ENCODE assay signal across 12 mouse cellular contexts in genomic region chr7:125555351-125555872, GRCm38 (mm10). TPM values are rescaled to one million over a fixed set of nuclear protein-coding genes. Genes with fewer than 3 reads are reported as not detected.
DNase-seq lines count a peak whose midpoint lies in the region; ATAC-seq and TF ChIP-seq lines count a peak whose summit lies in the region.
"Had no signal": no experiment of that assay in that cellular context is flagged by ENCODE, and none has a peak within 500 bp of the region (broad histone marks: within the 10 kb centered on the region; RNA-seq: fewer than 3 reads in every experiment).

No protein-coding gene starts in this region.

- intact Hi-C loops in heart, adult 2 months (cut with DNase I): no loop called here
- intact Hi-C loops in left cerebral cortex, postnatal 4 days (cut with DNase I): no loop called here

- H3K27me3 ChIP-seq in heart, adult 2 months (ENCODE audit: control insufficient read depth, insufficient read depth, low read length): no peaks in the 10 kb centered on the region
- H3K27me3 ChIP-seq in heart, embryonic 12.5 days (replicated peaks): peaks cover 18% of the 10 kb centered on the region
- peaks cover 42% of the 10 kb centered on the region for H3K27me3 ChIP-seq in hindbrain, embryonic 10.5 days (ENCODE audit: insufficient read depth, poor library complexity, severe bottlenecking)

- no peak overlapping the region for H3K4me2 ChIP-seq in heart, embryonic 12.5 days
- H3K4me2 ChIP-seq: embryonic facial prominence, embryonic 13.5 days; limb, embryonic 12.5 days had no signal

- no peaks in the 10 kb centered on the region for H3K36me3 ChIP-seq in heart, adult 2 months (ENCODE audit: control insufficient read depth, insufficient read depth, low read length)
- H3K36me3 ChIP-seq in heart, embryonic 12.5 days: no peaks in the 10 kb centered on the region
- H3K36me3 ChIP-seq in hindbrain, embryonic 10.5 days: no peaks in the 10 kb centered on the region
- H3K36me3 ChIP-seq: embryonic facial prominence, embryonic 13.5 days; limb, embryonic 12.5 days had no signal

- H3K79me2 ChIP-seq in heart, adult 2 months (replicated peaks; ENCODE audit: control insufficient read depth, insufficient read depth, low read length): no peaks in the 10 kb centered on the region

- no peak for TF ChIP-seq CTCF in heart, adult 2 months (IDR thresholded peaks at IDR 0.05)

- H3K4me3 ChIP-seq in heart, adult 2 months: no peak overlapping the region; the same call in 1 of the 2 replicates
- H3K4me3 ChIP-seq in heart, embryonic 12.5 days: no peak overlapping the region
- no peak overlapping the region for H3K4me3 ChIP-seq in hindbrain, embryonic 10.5 days
- H3K4me3 ChIP-seq: embryonic facial prominence, embryonic 13.5 days; limb, embryonic 12.5 days had no signal

- H3K9ac ChIP-seq in heart, adult 2 months (ENCODE audit: low read depth, low read length): no peak overlapping the region
- no peak overlapping the region for H3K9ac ChIP-seq in heart, embryonic 12.5 days
- H3K9ac ChIP-seq: embryonic facial prominence, embryonic 13.5 days; limb, embryonic 12.5 days had no signal

- peaks cover 48% of the 10 kb centered on the region for H3K4me1 ChIP-seq in heart, adult 2 months (ENCODE audit: control insufficient read depth, insufficient read depth, low read length)
- H3K4me1 ChIP-seq in heart, embryonic 12.5 days (replicated peaks): peaks cover 29% of the 10 kb centered on the region
- peaks cover 37% of the 10 kb centered on the region for H3K4me1 ChIP-seq in hindbrain, embryonic 10.5 days (replicated peaks)

- TF ChIP-seq POLR2A in heart, adult 2 months (IDR thresholded peaks at IDR 0.05; ENCODE audit: insufficient read depth, low read depth, low read length): no peak

- H3K9me3 ChIP-seq in heart, embryonic 12.5 days (replicated peaks): no peaks in the 10 kb centered on the region
- H3K9me3 ChIP-seq in hindbrain, embryonic 10.5 days: no peaks in the 10 kb centered on the region
- H3K9me3 ChIP-seq: embryonic facial prominence, embryonic 13.5 days; limb, embryonic 12.5 days had no signal

- 43% methylated on average over 7 of the region's 7 CpGs for WGBS in heart, adult 2 months
- WGBS in heart, embryonic 12.5 days: 75% methylated on average over 7 of the region's 7 CpGs
- WGBS in hindbrain, embryonic 10.5 days: 82% methylated on average over 7 of the region's 7 CpGs

- peak overlapping the region; percentile 29 for H3K27ac ChIP-seq in heart, adult 2 months
- no peak overlapping the region for H3K27ac ChIP-seq in heart, embryonic 12.5 days (ENCODE audit: poor library complexity, severe bottlenecking)
- H3K27ac ChIP-seq in hindbrain, embryonic 10.5 days: no peak overlapping the region
- H3K27ac ChIP-seq: embryonic facial prominence, embryonic 13.5 days; limb, embryonic 12.5 days had no signal

- no peak for ATAC-seq in heart, embryonic 12.5 days (ENCODE audit: insufficient number of reproducible peaks, low FRiP score)
- peak; percentile 48 for ATAC-seq in common myeloid progenitor, adult 5-6 weeks (replicated peaks; ENCODE audit: low read depth, poor library complexity, severe bottlenecking)
- ATAC-seq: inflammation-experienced regulatory T-cells, adult 6 months had no signal

- no peak for TF ChIP-seq EP300 in heart, adult 2 months (IDR thresholded peaks at IDR 0.05; ENCODE audit: insufficient read depth, low read depth, low read length)

- DNase-seq in heart, adult 2 months: peak; percentile 49 to 61
- DNase-seq in CD4-positive helper T cell, adult 2 months (ENCODE audit: low read depth, low spot score): peak; percentile 49
- DNase-seq in lung, postnatal 36 days: peak; percentile 70
- no peak for DNase-seq in urinary bladder, adult 2 months (ENCODE audit: low spot score)
- DNase-seq in hindbrain, embryonic 10.5 days (ENCODE audit: low spot score): no peak
- no peak for DNase-seq in left cerebral cortex, postnatal 4 days
- DNase-seq: gastrocnemius, postnatal 10 days had no signal

RNA-seq across cellular contexts. Expression of gene Il4ra, which starts 3.5 kb away (rescaled TPM):
- 10 to 100 TPM; 13.2 to 20.1 TPM for total RNA-seq in heart, adult 2 months (2021)
- polyA plus RNA-seq in heart, adult 2 months (2012; rRNA removed): 14.3 and 19.1 TPM in 2 replicates
- polyA plus RNA-seq in heart, embryonic 12.5 days (2016; fragmentation: Nextera tagmentation; extraction: Ambion mirVana): 3.5 and 3.8 TPM in 2 replicates
- total RNA-seq in common myeloid progenitor, adult 5-6 weeks (2017): 21.2 and 23.0 TPM in 2 replicates
- 22.0 and 22.1 TPM in 2 replicates for polyA plus RNA-seq in urinary bladder, adult 2 months (2012; rRNA removed)
- 5.8 and 7.2 TPM in 2 replicates for polyA plus RNA-seq in hindbrain, embryonic 10.5 days (2016; fragmentation: Nextera tagmentation; extraction: Ambion mirVana)
- 1 to 10 TPM; 5.0 to 6.3 TPM for total RNA-seq in left cerebral cortex, postnatal 4 days (2021)

RNA-seq across cellular contexts. Expression of gene Il21r, which starts 47.8 kb away (rescaled TPM):
- total RNA-seq in heart, adult 2 months (2021): under 1 TPM; 0.48 to 0.60 TPM
- 1.8 and 2.3 TPM in 2 replicates for polyA plus RNA-seq in heart, adult 2 months (2012; rRNA removed)
- polyA plus RNA-seq in heart, embryonic 12.5 days (2016; fragmentation: Nextera tagmentation; extraction: Ambion mirVana): 0.18 and 0.23 TPM in 2 replicates
- 3.3 TPM in 2 replicates for total RNA-seq in common myeloid progenitor, adult 5-6 weeks (2017)
- 1.6 and 2.3 TPM in 2 replicates for polyA plus RNA-seq in urinary bladder, adult 2 months (2012; rRNA removed)
- 0.41 and 0.49 TPM in 2 replicates for polyA plus RNA-seq in hindbrain, embryonic 10.5 days (2016; fragmentation: Nextera tagmentation; extraction: Ambion mirVana)
- total RNA-seq in left cerebral cortex, postnatal 4 days (2021): under 1 TPM; 0.54 to 0.66 TPM

Comparison
In these comparisons a context has a peak if more than half of its experiments do, and no peak if none do; other contexts are left out.
1. DNase-seq: peak in heart, adult 2 months (2 of 2), CD4-positive helper T cell, adult 2 months (single experiment) and lung, postnatal 36 days (single experiment); none in urinary bladder, adult 2 months (single experiment), hindbrain, embryonic 10.5 days (single experiment) and left cerebral cortex, postnatal 4 days (single experiment).